Mouse (Mus musculus): Measurements from ENCODE around the gene Gpr3. TPM values are rescaled to one million over a fixed set of nuclear protein-coding genes. Genes with fewer than 3 reads are reported as not detected.

Gpr3 gene
- polyA plus RNA-seq, 1 experiment from 2014 or later, result 0.11 TPM

DNA sequence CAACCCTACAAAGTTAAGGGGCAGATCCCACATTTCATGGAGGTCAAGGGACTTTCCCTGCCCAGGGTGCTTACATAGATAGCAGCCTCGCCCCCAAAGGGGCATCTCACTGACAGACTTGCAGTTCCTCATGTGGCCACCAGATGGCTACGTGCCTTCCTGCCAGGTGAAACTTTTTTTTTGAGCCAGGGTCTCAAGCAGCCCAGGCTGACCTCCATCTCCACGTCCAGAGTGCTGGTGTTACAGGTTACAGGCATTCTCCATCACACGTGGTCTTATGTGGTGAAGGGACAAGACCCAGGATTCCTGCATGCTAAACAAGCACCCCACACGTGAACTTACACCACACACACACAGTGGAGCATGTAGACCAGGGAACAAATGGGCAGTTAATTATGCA is 5.3 kb upstream of the Gpr3 start:
- DNase-seq (ENCODE audit: low spot score), result peak; percentile 59
- H3K4me3 ChIP-seq (ENCODE audit: low read depth, low read length), result no peak overlapping the region
- H3K27me3 ChIP-seq (ENCODE audit: control insufficient read depth, insufficient read depth, low read length), result peaks cover 2% of the 10 kb centered on the region; the same call in 1 of the 2 replicates
- H3K9me3 ChIP-seq (ENCODE audit: control insufficient read depth, low read length), result no peaks in the 10 kb centered on the region
- 0 out of 2 replicates have a peak, but pooled peaks cover 3% of the 10 kb centered on the region for H3K4me1 ChIP-seq (replicated peaks; ENCODE audit: control insufficient read depth, insufficient read depth)
- no peak overlapping the region for H3K27ac ChIP-seq (replicated peaks)
- WGBS, result 6% methylated on average over 5 of the region's 5 CpGs
- peak; percentile 93 for TF ChIP-seq CTCF (IDR thresholded peaks at IDR 0.05; ENCODE audit: low read depth)
- no peak for TF ChIP-seq EP300 (optimal IDR thresholded peaks at IDR 0.05)
- no peaks in the 10 kb centered on the region for H3K36me3 ChIP-seq (ENCODE audit: control insufficient read depth, insufficient read depth, low read length)
- no peak for ATAC-seq (ENCODE audit: low FRiP score, low TSS enrichment)
- H3K9ac ChIP-seq (ENCODE audit: low read length), result no peak overlapping the region
- H3K4me2 ChIP-seq (replicated peaks; ENCODE audit: low read depth), result no peak overlapping the region

DNA sequence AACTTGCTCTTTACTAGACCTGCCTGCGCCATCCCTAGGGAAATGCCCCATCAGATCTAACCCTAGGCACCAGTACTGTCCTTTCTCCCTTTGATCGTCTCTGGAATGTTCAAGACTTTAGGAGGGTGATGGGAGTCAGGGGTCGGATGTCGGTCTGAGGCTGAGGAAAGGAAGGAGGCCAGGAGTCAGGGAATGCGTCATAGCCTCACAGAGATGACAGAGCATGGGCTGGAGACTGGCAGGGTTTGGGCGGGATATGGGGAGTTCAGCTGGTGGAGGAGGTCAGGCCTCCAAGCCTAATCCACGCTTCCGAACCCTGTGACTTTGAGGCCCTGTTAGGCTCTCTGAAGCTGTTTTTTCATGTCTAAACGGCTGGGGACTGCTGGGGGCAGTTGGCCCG is 1.3 kb upstream of the Gpr3 start:
- Histone ChIP-seq H3K9me3 (ENCODE audit: control insufficient read depth, low read length) (no peaks in the 10 kb centered on the region), H3K9ac (ENCODE audit: low read length) (no peak overlapping the region), H3K27ac (replicated peaks) (no peak overlapping the region), H3K4me1 (replicated peaks; ENCODE audit: control insufficient read depth, insufficient read depth) (0 out of 2 replicates have a peak, but pooled peaks cover 3% of the 10 kb centered on the region), H3K36me3 (ENCODE audit: control insufficient read depth, insufficient read depth, low read length) (no peaks in the 10 kb centered on the region), H3K4me3 (ENCODE audit: low read depth, low read length) (no peak overlapping the region), H3K27me3 (ENCODE audit: control insufficient read depth, insufficient read depth, low read length) (peaks cover 2% of the 10 kb centered on the region; the same call in 1 of the 2 replicates), H3K4me2 (replicated peaks; ENCODE audit: low read depth) (peak overlapping the region; percentile 98; the same call in 1 of the 2 replicates)
- WGBS, result 22% methylated on average over 10 of the region's 10 CpGs
- no peak for TF ChIP-seq CTCF (IDR thresholded peaks at IDR 0.05; ENCODE audit: low read depth)
- TF ChIP-seq EP300 (optimal IDR thresholded peaks at IDR 0.05), result no peak
- DNase-seq (ENCODE audit: low spot score) (no peak), ATAC-seq (ENCODE audit: low FRiP score, low TSS enrichment) (peak; percentile 14; the same call in 1 of the 2 replicates)

DNA sequence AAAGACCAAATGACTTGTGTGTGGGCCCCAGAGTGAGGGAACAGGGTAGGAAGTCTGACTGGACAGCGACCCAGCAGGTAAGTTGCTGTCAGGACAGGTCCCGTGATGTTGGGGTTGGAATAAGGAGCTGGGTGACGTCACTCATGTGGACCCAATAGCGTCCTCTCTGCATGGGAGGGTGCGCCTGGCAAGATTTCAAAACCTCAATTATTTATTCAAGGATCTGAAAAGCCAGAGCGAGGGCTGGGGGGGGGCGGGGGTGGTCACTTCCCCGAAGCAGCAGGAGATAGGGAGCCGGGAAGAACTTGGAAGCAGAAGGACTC is 893 bp upstream of the Gpr3 start:
- no peak overlapping the region for H3K9ac ChIP-seq (ENCODE audit: low read length)
- WGBS, result 3% methylated on average over 9 of the region's 9 CpGs
- H3K4me2 ChIP-seq (replicated peaks; ENCODE audit: low read depth), result peak overlapping the region; percentile 98
- ATAC-seq (ENCODE audit: low FRiP score, low TSS enrichment), result peak; percentile 51
- H3K4me3 ChIP-seq (ENCODE audit: low read depth, low read length), result no peak overlapping the region; the same call in 1 of the 2 replicates
- no peaks in the 10 kb centered on the region for H3K36me3 ChIP-seq (ENCODE audit: control insufficient read depth, insufficient read depth, low read length)
- no peaks in the 10 kb centered on the region for H3K9me3 ChIP-seq (ENCODE audit: control insufficient read depth, low read length)
- peak; percentile 75 for DNase-seq (ENCODE audit: low spot score)
- H3K27me3 ChIP-seq (ENCODE audit: control insufficient read depth, insufficient read depth, low read length), result peaks cover 2% of the 10 kb centered on the region; the same call in 1 of the 2 replicates
- H3K27ac ChIP-seq (replicated peaks), result no peak overlapping the region
- TF ChIP-seq EP300 (optimal IDR thresholded peaks at IDR 0.05) (no peak), CTCF (IDR thresholded peaks at IDR 0.05; ENCODE audit: low read depth) (peak; percentile 27; the same call in 1 of the 2 replicates)
- H3K4me1 ChIP-seq (replicated peaks; ENCODE audit: control insufficient read depth, insufficient read depth), result 0 out of 2 replicates have a peak, but pooled peaks cover 3% of the 10 kb centered on the region

DNA sequence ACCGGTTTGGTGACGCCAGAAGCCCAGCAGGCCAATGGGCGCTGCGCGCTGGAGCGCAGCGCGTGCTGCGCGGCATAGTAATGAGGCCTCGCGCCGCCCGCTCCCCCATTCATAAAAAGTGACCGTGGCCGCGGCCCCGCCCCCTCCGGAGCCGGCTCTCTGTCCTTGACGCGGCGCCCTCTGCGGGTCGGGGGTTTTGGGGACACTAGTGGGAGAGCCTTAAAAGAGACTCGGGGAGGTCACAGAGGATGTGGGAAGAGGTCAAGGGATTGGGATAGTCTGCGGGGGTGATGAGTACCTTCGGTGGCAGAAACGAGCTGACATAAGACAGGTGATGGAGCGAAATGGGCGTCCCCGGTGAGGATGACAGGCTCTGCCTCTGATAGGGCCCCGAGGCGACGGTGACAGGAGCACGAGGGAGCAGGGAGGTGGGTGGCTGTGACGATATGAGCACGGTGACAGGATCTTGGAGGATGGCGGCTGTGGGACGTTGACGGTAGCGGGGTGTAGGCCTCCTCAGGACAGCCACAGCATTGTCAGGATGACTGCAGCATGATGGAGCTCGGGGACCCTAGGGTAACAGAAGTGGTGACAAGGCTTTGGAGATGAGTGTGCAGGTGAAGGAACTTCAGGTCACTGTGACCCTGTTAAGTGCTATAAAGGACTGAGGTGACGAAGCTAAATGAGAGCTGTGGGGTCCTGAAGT is 379 bp upstream of the Gpr3 start:
- no peak for TF ChIP-seq EP300 (optimal IDR thresholded peaks at IDR 0.05)
- peak; percentile 56 for TF ChIP-seq CTCF (IDR thresholded peaks at IDR 0.05; ENCODE audit: low read depth)
- no peak overlapping the region for H3K27ac ChIP-seq (replicated peaks)
- peak; percentile 84 for DNase-seq (ENCODE audit: low spot score)
- 0 out of 2 replicates have a peak, but pooled peaks cover 3% of the 10 kb centered on the region for H3K4me1 ChIP-seq (replicated peaks; ENCODE audit: control insufficient read depth, insufficient read depth)
- H3K27me3 ChIP-seq (ENCODE audit: control insufficient read depth, insufficient read depth, low read length), result peaks cover 2% of the 10 kb centered on the region; the same call in 1 of the 2 replicates
- H3K36me3 ChIP-seq (ENCODE audit: control insufficient read depth, insufficient read depth, low read length), result no peaks in the 10 kb centered on the region
- no peaks in the 10 kb centered on the region for H3K9me3 ChIP-seq (ENCODE audit: control insufficient read depth, low read length)
- H3K4me3 ChIP-seq (ENCODE audit: low read depth, low read length), result peak overlapping the region; percentile 54
- peak overlapping the region; percentile 98 for H3K4me2 ChIP-seq (replicated peaks; ENCODE audit: low read depth)
- WGBS, result 1% methylated on average over 44 of the region's 44 CpGs
- ATAC-seq (ENCODE audit: low FRiP score, low TSS enrichment), result peak; percentile 78
- peak overlapping the region; percentile 31; the same call in 1 of the 2 replicates for H3K9ac ChIP-seq (ENCODE audit: low read length)

DNA sequence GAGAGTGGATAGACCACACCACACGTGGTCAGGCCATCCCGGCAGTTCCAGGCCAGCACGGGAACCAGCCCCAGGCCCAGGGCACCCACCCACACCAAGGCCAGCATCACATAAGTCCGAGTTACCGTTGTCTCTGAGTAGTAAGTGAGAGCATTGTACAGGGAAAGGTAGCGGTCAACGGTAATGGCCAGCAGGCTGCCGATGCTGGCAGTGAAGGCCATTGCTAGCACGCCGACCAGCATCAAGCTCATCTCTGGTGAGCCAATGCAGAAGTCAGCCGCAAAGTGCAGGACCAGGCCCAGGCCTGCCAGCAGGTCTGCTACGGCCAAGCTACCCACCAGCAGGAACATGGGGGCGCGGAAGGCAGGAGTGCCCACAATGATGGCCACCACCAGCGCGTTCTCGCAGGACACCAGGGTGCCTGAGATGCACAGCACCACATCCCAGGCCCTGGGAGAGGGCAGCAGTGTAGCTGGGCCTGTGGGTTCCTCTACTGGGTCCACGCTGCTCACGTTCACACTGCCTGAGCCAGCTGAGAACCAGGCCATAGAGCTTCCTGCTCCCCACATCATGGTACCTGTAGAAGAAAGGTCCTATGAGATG is 1.4 kb downstream of the Gpr3 start:
- no peaks in the 10 kb centered on the region for H3K36me3 ChIP-seq (ENCODE audit: control insufficient read depth, insufficient read depth, low read length)
- no peak overlapping the region for H3K4me3 ChIP-seq (ENCODE audit: low read depth, low read length)
- H3K4me1 ChIP-seq (replicated peaks; ENCODE audit: control insufficient read depth, insufficient read depth), result 0 out of 2 replicates have a peak, but pooled peaks cover 3% of the 10 kb centered on the region
- no peak overlapping the region for H3K4me2 ChIP-seq (replicated peaks; ENCODE audit: low read depth)
- WGBS, result 94% methylated on average over 19 of the region's 19 CpGs
- H3K9me3 ChIP-seq (ENCODE audit: control insufficient read depth, low read length), result no peaks in the 10 kb centered on the region
- ATAC-seq (ENCODE audit: low FRiP score, low TSS enrichment), result no peak
- no peak overlapping the region for H3K9ac ChIP-seq (ENCODE audit: low read length)
- no peak for DNase-seq (ENCODE audit: low spot score)
- H3K27ac ChIP-seq (replicated peaks), result no peak overlapping the region
- TF ChIP-seq EP300 (optimal IDR thresholded peaks at IDR 0.05) (no peak), CTCF (IDR thresholded peaks at IDR 0.05; ENCODE audit: low read depth) (no peak)
- H3K27me3 ChIP-seq (ENCODE audit: control insufficient read depth, insufficient read depth, low read length), result peaks cover 2% of the 10 kb centered on the region; the same call in 1 of the 2 replicates

Data from stomach, postnatal 0 days (tissue).